Mouse (Mus musculus) Patski (cell line): ENCODE results near the gene Smad6. TPM values are rescaled to one million over a fixed set of nuclear protein-coding genes. Genes with fewer than 3 reads are reported as not detected.

Experiments used
- ATAC-seq: fragments of 100-300 bp; one replicate; pipeline ENCODE4 v1.8.0; 2021
- CTCF ChIA-PET: fragments of 350-600 bp; sonication (Branson Sonifier 250); formaldehyde crosslinking; loops from one replicate; lab custom pipeline; 2022; ENCODE audit warnings: inconsistent platforms; lab: Charles Lee
- POLR2A ChIA-PET: fragments of 350-600 bp; sonication (Branson Sonifier 250); formaldehyde crosslinking; loops from one replicate; lab custom pipeline; 2022; ENCODE audit warnings: antibody characterized with exemption, inconsistent platforms; lab: Charles Lee
- DNase-seq: peaks from one replicate; pipeline ENCODE4 v3.0.0-alpha.2; 2011; ENCODE audit warnings: low read depth, low spot score
- H3K27me3 ChIP-seq: fragments of 371-371 bp; one replicate; pipeline ENCODE4 v1.5.1; 2021
- CTCF ChIP-seq: fragments of 100-300 bp; IDR thresholded peaks from one replicate; pipeline ENCODE4 v1.5.1; 2021
- in situ Hi-C: fragments of 300-500 bp; cut with MboI; formaldehyde crosslinking; loops from 3 replicates; pipeline ENCODE4 v1.11.1; 2018; ENCODE audit warnings: low pct_unique_long_range_greater_than_20kb, mixed read lengths
- polyA plus RNA-seq: library from polyadenylated mRNA; unstranded; gene quantifications from one replicate; pipeline ENCODE4 v1.2.3, GENCODE M21; 2021

Gene Smad6
- polyA plus RNA-seq, 1 experiment from 2014 or later, result 28.2 TPM

DNA sequence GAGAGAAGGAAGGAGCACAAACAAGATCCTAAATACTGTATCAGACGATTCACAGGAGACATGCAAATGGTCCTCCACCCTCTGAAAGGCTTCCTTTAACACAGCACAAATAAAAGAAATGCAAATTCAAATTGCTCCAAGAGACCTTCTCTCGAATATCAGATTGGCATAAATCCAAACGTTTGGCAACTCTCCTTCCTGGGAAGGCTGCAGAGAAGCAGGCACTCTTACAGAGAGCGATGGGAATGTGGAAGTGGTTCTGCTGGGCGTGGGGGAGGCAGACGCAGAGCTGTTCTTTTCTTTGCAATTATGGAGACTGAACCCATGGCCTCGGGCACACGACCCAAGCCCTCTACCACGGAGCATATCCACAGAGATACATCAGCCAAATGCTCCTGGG lies 109.8 kb downstream of the Smad6 start:
- in situ Hi-C loops, result no loop called here
- H3K27me3 ChIP-seq, result no peaks in the 10 kb centered on the region
- CTCF ChIA-PET, result interaction anchor here (1.3 kb wide), 1 partner anchor 178 kb away, joined by 3 read pairs; no protein-coding TSS in a partner anchor
- DNase-seq (no peak), ATAC-seq (no peak)
- POLR2A ChIA-PET, result interaction anchor here (0.5 to 1.0 kb wide), 3 partner anchors 12 to 172 kb away, joined by 4 to 7 read pairs (median 5); no protein-coding TSS in a partner anchor
- no peak for TF ChIP-seq CTCF

DNA sequence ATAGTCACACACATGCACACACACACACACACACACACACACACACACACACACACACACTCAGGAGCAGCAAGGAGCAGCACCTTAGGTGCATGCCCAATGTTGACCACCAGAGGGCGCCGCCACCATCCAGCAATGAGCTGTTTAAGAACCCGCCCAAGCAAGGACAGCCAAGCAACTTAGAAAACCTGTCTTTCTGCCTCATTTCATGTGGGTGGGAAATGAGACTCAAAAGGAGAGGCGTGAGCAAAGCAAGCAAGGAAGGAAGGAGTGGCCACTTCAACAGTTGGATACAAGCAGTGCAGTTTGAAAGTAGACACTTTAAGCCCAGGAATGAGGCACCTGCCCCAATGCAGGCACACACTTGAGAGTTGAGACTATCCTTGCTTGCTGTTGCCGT lies 112.2 kb downstream of the Smad6 start:
- in situ Hi-C loops, result no loop called here
- peak; percentile 92 for TF ChIP-seq CTCF
- ATAC-seq (no peak), DNase-seq (no peak)
- ChIA-PET CTCF (interaction anchor here (0.6 to 1.8 kb wide), 12 partner anchors 9 to 191 kb away, joined by 3 to 4 read pairs (median 4); no protein-coding TSS in a partner anchor), POLR2A (no interaction called here)
- no peaks in the 10 kb centered on the region for H3K27me3 ChIP-seq

DNA sequence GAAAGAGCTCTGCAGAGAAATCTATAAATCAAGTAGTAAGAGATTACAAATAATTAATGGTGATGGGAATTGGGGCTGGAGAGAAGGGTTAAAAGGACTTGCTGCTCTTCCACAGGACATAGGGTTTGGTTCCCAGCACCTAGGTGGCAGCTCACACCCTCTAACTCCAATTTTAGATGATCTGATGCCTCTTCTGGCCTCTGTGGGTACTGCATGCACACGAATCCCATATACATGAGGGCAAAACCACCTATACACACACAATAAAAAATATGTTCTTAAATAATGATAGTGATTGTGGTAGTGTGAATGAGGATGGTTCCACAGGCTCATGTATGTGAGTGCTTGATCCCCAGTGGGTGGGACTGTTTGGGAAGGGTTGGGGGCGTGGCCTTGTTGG lies 117.3 kb downstream of the Smad6 start:
- ChIA-PET POLR2A (no interaction called here), CTCF (interaction anchor here (1.9 kb wide), 1 partner anchor 14 kb away, joined by 5 read pairs; no protein-coding TSS in a partner anchor)
- in situ Hi-C loops, result no loop called here
- no peak for TF ChIP-seq CTCF
- H3K27me3 ChIP-seq, result no peaks in the 10 kb centered on the region
- ATAC-seq, result no peak
- no peak for DNase-seq

Other genes starting within 250 kb of the Smad6 start
- 2.2 TPM for gene Lctl, start 95.1 kb upstream of the Smad6 start, polyA plus RNA-seq
- 35.4 TPM for gene Zwilch, start 151.0 kb upstream of the Smad6 start, polyA plus RNA-seq
- gene Rpl4, start 151.3 kb upstream of the Smad6 start, polyA plus RNA-seq, result 1,287 TPM
- gene Snapc5, start 157.2 kb upstream of the Smad6 start, polyA plus RNA-seq, result 23.8 TPM
- gene Uchl4, start 213.1 kb upstream of the Smad6 start, polyA plus RNA-seq, result 10.3 TPM
- gene Map2k1, start 231.6 kb upstream of the Smad6 start, polyA plus RNA-seq, result 115 TPM